Mouse (Mus musculus): ENCODE measurements around the gene Grk1. TPM values are rescaled to one million over a fixed set of nuclear protein-coding genes. Genes with fewer than 3 reads are reported as not detected.

Gene Grk1
- not detected for total RNA-seq (2021)
- long read RNA-seq, experiment 1 = 0 reads
- long read RNA-seq, experiment 2 = 0 reads

DNA sequence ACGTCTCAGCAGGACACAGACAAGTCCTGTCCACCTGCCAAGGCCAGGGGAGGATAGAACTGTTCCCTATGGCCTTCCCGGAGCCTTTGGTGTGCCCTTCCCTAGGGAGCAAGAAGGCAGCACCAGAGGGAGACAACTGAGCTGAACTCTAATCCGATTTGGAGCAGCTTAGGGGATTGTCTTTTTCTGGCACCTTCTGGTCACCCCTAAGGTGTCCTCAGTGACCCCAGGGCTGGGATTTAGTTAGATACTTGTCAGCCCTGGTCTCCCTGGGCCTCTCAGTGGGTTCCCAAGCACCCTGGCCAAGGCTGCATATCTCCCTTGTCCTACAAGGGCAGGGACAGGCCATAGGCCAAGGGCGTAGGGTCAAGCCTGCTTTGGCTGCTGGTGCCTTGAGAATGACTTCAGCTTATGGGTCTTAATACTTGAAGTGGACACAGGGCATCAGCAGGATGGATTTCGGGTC, at the start of gene Grk1:
Gene Grk1 (plus strand): TSS at position 416 of the 466 bp plus-strand sequence.
- DNase-seq = no peak

DNA sequence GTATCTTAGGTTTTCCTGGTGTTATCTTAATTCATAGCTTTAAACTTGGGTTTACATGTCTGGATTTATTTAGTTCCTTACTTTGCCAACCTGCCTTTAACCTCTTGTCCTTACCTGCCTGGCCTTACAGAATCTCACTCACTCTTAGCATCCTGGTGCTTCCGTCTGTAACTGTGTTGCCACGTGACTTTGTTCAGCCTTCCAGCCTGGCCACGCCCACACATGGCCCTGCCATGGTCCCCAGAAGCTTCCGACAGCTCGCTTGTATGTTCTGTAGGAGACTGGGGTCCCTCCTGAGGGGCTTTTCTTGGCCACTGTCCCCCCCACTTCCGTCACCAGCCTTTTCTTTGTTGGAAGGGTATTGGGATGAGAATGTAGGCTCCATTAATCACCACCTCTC, 48.7 kb upstream of the Grk1 start:
- no peak for DNase-seq

DNA sequence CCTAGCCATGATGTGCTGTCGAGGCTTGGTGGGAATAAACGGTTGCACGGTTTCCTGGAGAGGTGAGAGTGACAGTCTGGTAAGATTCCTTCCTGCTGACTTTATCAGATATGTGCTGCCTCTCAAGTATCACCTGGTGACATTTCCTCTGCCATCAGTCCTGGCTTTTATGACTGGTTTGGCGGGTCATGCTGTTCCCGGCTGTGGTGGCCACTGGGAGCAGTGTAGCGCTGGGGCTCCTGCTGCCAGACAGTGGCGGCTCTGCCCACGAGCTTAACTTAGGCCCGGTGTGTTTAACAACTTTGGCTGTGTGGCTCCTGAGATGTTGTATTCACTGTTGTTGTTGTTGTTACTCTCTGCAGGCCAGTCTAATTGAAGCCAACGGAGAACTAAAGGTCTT, 48.2 kb upstream of the Grk1 start:
- no peak for DNase-seq

DNA sequence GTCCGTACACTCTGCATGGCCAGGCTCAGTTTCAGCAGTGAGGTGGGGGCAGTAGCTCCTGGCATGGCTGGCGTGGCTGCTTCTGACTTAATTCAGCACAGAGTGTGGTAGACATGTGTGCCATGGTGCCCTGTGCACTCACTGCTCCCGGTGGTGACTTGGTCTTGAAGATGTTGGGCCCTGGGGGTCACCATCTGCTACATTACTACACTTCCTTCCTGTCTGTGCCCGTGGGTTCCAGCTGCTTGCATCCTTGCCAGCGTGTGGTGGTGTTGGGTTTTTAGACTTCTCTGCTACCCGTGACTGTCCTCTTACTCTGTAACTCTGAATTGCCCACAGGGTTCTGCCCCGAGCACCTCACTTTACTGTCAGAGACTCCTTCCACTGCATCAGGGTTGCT, 44.7 kb upstream of the Grk1 start:
- DNase-seq = no peak

DNA sequence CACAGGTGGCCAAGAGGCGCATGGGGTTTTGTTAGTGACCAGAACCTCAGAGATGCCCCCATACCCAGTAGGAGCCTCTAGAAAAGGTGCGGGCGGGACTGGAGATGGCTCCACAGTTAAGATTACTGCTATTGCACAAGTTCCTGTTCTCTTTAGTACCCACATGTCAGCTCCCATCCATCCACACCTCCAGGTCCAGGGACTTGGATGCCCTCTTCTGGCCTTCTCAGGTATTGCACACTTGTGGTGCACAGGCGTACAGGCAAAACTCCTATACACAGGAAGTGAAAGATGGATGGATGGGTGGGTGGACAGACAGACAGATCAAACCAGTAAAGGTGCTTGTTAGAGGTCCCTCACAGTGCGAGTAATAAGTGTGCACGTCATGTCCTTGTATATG, 43.0 kb upstream of the Grk1 start:
- no peak for DNase-seq

DNA sequence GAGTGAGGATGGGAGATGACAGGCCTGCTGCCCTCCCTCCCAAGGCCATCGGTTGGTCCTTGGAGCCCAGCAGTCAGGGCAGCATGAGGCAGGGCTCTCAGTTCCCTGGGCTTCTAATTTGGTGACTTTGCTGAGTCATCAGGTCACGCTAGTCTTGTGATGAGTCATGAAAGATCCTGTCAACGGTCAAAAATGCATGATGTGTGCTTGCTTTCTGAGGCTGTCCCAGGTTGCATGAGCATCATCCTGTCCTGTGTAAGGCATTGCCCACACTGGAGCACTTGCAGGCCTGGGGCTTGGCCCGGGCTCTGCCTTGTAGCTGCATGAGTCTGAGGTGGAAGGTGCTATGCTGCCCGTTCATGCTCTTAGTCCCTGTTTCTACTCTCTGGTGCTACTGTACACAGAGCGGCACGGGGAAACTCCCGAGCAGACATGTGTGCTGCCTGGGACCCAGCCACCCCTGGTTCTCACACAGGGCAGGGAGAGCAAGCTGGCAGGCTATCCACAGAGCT, 31.7 kb upstream of the Grk1 start:
- DNase-seq = peak; percentile 78 to 81

DNA sequence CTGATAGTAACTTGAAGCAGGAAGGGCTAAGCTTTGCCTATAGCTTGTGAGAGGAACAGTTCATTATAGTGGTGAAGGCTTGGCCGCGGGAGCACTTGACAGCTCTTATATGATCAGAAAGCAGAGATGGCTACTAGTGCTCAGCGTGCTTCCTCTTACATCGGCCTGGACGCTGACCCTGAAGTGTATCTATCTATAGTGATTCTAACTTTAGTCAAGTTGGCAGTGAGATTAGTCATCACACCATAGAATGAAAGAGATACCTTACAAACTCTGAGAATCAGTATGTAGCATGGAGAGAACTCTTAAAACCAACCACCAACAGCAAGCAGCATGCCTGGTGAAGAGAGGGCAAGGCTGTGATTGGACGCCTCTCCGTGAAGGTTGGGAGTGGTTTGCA, 23.3 kb upstream of the Grk1 start:
- DNase-seq = no peak

DNA sequence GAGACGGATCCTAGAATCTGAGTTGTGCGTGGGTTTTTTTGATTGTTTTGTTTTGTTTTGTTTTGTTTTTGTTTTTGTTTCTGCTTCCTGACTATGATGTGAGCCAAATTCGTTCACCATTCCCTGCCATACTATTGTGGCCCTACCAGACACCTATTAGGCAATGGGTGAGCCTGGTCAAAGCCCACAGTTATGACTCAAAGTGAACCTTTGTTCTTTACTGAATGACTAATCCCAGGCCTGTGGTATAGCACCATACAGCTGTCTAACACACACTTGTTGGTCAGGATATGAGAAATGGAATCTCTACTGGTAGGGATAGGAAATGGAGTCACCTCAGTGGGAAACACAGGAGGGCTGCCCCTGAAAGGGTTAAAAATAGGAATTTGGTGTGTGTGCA, 22.3 kb upstream of the Grk1 start:
- DNase-seq = no peak

DNA sequence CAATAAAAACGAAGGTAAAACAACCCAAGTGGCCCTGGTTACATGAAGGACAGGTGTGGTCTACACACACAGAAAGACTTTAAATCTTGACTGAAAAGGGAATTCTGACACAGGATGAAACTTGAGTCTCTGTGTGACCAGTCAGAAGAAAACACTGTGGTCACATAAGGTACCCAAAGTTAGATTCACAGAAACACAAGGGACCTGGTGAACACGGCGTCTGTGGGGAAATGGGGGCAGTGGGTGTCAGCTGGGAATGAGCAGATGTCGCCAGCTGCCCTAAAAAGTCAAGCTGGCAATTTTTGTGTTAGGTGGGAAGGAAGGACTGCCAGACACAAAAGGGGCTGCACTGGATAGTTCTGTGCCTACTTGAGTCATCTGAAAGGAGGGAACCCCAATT, 21.9 kb upstream of the Grk1 start:
- DNase-seq = no peak

DNA sequence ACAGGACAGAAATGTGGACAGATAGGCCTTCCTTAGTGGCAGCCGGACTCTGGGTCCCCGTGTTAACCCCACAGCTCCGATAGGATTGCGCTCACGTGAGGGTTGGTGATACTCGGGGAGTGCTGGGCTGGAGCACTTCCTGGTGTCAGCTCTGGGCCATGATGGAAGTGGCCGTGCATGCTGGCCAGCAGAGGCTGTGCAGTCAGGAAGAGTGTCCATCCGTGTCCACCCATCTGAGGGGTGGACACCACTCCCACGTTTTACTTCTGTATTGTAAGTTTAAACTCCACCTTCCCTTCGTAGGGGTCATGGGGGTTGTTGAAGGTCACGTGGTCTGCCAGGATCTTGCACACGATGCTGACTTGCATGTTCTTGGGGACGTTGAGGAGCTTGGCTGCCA, 18.5 kb upstream of the Grk1 start:
- DNase-seq = no peak

DNA sequence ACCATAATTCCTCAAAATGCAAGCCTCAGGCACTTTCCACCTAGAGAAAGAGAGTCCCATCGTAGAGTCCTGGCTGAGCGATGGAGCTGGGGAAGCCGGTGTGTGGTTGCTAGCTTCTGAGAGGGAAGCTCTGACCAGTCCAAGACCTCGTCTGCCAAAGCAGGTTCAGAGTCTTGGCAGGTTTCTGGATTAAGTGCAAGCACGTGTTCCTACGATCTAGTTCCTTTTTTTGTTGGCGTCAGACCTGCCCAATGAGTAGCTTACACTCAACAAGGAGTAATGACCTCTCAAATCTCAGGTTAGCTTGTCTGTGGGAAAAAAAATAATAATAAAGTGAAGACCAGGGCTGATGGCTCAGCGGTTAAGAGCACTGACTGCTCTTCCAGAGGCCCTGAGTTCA, 17.2 kb upstream of the Grk1 start:
- no peak for DNase-seq

DNA sequence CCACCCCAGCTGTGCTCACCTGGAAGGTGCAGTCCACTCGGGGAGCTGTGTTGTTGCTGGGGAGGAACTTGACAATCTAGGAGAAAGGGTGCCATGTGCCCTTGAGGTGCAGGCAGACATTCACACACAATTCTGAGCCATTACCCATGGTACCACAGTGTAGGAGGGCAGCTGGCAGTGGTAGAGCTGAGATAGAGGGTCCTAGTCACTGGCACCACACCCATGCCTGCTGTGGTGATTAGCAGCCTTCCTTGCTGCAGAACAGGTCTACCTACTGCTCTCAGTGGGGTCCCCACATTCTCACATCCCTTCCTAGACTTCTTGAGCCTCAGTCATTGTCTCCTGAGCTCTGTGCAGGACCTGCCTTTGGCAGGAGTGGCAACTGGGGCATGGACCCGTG, 16.1 kb upstream of the Grk1 start:
- no peak for DNase-seq

DNA sequence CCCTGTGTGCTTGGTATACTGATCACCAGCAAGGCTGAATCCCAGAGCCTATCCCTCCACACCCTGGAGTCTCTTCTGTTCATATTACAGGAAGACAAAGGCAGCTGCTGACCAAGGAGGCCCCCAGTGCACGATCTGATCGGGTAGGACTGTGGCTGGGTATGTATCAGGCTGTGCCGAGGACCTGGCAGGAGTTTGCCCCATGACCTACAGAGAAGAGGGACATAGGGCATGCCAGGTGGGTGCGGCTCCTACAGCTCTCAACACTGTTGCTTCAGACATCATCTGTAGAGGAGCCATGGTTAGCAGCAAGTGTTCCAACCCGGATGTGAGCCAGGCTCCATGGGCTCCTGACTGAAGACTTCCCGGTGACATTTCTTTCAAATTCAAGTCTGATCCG, 11.0 kb upstream of the Grk1 start:
- no peak for DNase-seq

DNA sequence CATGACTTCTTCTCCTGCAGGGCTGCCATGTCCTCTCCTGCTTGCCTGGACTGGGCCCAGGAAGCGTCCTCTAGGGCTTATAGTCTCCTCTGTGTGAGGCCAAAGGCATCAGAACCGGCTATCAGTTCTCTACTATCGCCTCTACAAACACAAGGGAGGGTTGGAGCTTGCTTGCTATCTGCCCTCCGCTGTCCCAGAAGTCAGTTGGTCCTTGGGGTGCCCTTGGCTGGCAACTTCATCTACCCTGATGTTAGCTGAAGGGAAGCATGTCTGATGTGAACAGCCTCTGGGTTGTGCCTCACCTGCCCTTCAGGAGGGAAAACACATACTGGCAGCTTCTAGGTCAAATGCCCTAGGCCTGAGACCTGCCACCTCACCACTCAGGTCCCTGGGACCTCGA, 8.2 kb upstream of the Grk1 start, which contains the start of gene Atp4b:
Gene Atp4b (minus strand): TSS at position 101 of the 400 bp plus-strand sequence.
- DNase-seq = peak in 1 of 2 experiments; percentile 28

DNA sequence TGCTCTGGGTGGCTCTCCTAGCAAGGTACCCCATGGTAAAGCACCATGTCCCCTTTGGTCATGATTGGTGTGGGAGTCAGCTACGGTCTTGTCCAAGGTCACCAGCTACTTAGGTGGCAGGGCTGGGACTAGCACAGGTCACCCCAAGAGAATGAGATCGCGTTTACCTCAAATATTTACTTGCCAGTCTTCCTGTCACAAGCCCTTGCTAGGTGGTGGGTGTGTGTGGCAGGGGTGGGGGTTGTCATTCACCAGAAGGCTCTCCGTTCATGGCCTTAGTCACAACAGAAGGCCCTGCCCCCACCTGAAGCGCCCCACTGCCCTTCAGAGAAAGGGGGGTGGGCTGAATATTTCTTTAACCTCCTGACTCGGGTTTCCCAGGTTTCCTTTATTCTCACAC, 1.4 kb upstream of the Grk1 start:
- no peak for DNase-seq

DNA sequence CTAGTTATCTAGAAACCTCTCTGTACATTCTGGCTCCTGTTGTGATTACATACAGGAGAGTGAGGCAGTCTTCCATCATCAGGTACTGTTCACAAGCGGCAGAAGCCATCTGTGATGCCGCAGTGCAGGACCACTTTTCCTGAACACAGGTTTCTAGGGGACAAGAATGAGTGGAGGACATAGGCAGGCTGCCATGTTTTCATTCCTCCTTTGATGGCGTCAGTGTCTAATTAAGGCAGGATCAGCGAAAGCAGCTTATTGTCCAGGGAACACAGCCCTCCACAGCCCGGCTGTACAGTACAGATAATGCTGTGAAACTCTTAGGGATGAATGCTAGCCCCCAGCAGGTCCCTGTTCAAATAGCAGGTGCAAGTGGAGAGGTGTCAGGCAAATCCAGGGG, 1.1 kb downstream of the Grk1 start:
- DNase-seq = no peak

DNA sequence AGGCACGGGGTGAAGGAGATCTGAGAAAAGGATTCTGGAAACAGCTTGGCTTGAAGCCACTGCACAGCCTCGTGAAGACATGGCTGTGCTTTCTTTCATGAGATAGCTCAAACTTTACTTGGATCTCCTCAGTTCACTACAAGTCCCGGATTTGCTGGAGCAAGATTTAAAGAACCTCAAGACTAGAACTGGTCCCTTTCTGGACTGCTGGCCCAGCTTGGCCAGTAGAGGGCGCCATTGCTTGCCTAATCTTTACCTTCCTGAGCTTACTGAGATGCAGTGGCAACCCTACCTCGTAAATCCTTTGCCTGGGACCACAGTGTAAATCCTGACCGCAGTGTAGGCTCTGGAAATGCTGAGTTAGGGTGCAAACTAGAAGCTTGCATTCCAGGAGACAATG, 6.7 kb downstream of the Grk1 start:
- peak; percentile 68 to 73 for DNase-seq

DNA sequence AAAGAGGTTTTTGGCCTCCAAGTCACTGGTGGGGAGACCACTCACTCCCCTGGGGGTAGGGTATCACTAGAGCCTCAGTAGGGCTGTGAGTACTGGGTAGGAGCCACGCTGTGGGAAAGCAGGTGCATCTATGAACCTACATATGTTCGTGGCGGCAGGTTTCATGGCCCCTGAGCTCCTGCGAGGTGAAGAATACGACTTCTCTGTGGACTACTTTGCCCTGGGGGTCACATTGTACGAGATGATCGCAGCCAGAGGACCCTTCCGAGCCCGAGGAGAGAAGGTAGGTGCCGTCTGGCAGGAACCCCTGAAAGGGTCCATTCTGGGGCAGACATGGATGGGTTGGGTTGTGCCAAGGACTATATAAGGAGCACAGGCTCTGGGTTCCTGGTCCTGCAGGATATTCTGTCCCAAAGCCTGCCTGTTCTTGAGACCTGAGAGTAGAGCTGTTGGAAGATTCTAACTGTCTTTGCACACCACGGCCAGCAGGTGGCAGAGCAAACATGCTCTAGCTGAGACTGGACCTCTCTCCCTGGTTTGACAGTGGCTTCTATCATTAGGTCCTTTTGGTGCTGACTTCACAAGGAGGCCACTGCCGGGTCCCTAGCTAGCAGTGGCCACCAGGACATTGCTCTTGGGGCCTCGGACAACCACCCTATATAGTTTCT, 8.1 kb downstream of the Grk1 start:
- DNase-seq = peak; percentile 59 to 67

DNA sequence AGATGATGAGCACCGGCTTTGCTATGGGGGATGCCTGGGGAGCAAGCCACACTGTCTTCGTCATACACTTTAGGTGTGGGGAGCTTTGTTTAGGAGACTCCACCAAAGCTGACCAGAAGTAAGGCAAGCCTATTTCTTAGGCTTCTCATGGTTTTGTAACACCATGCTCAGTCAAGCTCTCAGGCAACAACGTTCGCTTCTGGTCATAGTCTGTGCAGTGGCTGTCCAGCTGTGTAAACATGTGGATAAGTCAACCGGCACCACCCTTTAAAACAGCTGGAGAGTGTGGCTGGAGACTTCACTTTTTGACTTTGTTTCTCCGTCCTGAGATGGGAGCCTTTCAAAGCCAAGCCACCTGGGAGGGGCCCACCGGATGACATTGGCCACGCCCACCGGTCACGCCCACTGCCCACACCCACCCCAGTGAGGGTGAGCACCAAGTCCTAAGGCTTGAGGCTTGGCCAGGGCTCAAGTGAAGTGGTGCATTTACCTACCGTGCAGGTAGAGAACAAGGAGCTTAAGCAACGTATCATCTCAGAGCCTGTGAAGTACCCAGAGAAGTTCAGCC, 9.0 kb downstream of the Grk1 start:
- no peak for DNase-seq

DNA sequence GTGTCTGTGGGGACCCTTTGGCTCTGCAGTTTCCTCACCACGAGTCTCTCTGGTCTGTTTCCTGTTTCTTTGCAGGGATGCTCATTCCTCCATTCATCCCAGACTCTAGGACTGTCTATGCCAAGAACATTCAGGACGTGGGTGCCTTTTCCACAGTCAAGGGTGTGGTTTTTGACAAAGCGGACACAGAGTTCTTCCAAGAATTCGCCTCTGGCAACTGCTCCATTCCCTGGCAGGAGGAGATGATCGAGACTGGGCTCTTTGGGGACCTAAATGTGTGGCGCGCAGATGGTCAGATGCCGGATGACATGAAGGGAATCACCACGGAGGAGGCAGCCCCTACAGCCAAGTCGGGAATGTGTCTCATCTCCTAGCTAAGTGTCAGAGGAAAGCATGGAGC, 11.0 kb downstream of the Grk1 start:
- DNase-seq = no peak

DNA sequence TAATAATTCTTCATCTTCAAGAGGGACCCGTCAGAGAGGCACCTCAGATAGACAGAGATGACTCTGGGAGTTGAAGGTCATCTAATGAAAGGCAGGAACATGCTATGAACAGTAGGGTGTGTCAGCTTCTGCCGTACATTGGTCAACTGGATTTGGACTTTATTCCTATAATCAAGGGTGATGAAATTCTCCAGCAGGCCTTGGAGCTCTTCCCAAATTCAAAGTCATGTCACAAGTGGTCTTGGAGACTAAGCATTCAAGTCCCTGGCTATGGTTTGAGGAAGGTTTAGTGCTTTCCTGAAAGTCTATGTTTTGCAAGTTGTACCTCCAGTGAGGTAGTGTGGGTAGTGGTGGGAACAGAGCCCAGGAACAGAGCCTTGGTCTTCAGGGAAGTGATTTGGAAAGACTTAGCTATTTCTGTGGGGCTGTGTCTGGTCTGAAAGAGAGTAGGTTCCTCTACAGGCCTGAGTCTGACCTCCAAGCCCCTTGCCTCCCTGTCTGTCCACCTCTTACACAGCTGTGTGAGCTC, 14.3 kb downstream of the Grk1 start:
- no peak for DNase-seq

DNA sequence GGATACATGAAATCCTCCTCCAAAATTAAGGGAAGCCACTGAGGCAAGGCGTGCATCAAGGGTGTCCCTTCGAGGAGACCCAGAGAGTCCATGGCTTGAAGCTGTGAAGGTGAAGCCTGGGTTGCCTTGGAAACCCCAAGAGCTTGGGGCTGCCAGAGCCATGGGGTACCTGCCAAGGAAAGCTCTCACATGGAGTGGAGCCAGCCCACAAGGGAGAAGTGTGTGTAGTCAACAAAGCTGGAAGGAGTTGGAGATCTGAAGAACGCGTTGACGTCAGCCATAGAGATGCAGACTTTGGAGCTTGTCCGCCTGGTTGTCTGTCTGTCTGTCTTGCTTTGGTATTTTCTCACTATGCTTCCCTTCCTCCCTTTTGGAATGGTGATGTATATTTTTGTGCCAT, 16.1 kb downstream of the Grk1 start:
- DNase-seq = peak in 1 of 2 experiments; percentile 21

DNA sequence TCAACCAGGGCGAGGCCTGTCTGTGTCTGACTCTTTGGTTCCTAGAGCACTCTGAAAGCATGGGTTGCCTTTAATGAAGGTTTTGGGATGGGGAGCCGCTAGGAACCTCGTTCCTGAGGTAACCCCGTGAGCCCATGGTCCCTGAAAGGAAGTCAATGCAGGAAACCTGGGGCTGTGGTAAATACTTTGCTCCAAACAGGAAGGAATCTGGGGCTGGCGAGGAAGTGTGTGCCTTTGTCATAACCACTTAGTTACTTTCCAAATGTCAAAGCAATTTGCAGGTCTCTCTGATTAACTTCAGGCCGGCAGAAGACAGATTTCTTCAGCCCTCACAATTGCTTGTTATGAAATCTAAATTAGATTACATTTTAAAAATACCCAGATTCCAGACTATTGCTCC, 22.5 kb downstream of the Grk1 start:
- DNase-seq = no peak

DNA sequence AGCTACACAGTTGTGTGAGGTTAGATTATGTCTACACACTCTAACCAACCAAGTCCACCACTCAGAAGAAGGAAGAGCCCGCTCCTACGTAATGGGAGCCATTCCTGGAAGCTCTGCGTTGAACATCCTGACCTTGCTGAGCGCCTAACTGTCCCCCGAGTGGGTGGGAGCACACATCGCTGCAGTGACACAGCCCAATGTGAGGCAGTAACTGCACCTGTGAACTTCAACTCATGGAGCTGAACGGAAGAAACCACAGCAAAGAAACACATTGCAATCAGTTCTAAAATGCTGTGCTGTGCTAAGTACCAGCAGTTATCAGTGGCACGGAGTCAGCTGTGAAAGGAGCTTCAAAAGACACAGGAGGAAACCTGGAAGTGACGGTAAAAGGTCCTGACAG, 23.3 kb downstream of the Grk1 start:
- no peak for DNase-seq
